Mouse (Mus musculus) layer of hippocampus, adult 18-20 months (tissue): ENCODE measurements around the gene Hcrt. TPM values are rescaled to one million over a fixed set of nuclear protein-coding genes. Genes with fewer than 3 reads are reported as not detected.
A peak's percentile ranks its signal among the peaks of the same experiment; 100 is the strongest.

Source experiments
- DNase-seq, 2 experiments: peaks; one replicate each; pipeline ENCODE4 v3.0.0; 2022; ENCODE audit warnings: low spot score in 2 of 2
- total RNA-seq, 2 experiments: library from RNA; stranded (reverse); gene quantifications; 2 replicates each; pipeline ENCODE4 v1.2.3; 2021

Gene Hcrt
- total RNA-seq, 2 experiments from 2014 or later: not detected

DNA sequence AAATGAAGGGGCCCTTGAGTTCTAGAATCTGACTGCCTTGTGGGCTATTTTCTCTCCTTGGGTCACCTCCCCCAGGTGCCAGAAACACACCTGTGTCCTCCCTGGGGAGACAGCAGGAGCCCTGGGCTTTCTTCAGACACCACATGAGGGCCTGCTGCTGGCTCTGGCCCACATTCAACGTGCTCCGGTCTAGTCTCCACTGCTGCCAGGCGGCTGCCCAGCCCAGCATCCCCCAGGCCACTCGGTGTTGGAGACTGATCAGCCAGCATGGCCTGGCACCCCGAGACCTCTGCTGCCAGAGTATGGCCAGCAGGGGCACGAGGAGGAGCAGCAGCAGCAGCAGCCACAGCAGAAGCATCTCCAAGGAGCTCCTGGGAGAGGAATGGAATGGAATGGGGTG is 7.2 kb upstream of the Hcrt start:
- no peak for DNase-seq

DNA sequence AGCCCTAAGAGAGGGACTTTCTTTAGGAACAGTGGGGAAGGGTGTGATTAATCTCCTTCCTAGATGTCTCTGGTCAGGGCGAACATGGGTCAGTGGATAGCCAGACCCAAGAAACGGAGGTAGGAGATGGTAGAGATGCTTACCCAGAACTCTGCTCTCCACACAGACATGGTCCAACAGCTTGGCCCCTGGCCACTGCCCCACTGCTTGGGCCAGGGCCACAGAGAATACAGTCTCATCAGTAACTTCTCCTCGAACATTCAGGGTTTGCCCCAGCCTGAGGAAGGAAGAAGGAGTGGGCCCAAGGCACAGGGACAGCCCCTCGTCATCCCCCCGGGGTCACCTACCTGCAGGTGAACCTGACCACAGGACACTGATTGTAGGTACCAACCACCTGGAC is 5.1 kb upstream of the Hcrt start:
- DNase-seq: no peak

DNA sequence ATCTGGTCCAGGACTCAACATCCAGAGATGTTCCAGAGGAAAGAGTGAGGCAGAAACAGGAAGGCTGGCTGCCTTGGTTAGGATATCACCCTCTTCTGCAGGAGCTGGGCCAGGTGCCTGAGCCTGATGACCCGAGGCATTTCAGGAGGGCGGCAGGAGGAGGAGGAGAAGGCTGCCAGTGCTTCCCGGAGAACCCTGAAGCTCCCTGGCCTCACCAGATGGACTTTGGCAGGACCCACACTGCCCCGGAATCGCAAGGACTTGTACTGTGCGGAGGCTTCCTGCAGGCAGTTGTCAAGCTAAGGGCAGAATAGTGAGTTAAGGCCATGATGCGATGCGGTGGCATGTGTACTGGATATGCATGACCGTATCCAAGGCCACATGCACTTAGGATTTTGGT is 4.0 kb upstream of the Hcrt start:
- DNase-seq: no peak

DNA sequence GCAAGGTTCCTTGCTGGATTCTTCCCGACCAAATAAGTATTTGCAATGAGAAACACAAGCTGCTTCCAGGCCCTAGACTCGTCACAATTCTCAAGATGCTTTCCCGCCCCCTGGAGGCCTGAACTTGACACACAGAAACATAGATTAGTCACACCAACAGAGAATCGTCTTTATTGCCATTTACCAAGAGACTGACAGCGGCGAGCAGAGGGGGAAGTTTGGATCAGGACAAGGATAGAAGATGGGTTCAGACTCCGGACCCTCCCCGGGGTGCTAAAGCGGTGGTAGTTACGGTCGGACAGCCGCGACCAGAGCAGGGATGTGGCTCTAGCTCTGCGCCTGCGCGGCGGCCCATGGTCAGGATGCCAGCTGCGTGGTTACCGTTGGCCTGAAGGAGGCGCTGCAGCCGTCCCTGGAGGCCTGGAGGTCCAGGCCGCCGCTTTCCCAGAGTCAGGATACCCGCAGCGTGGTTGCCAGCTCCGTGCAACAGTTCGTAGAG is 1.1 kb downstream of the Hcrt start:
- DNase-seq: peak; percentile 81 to 89

DNA sequence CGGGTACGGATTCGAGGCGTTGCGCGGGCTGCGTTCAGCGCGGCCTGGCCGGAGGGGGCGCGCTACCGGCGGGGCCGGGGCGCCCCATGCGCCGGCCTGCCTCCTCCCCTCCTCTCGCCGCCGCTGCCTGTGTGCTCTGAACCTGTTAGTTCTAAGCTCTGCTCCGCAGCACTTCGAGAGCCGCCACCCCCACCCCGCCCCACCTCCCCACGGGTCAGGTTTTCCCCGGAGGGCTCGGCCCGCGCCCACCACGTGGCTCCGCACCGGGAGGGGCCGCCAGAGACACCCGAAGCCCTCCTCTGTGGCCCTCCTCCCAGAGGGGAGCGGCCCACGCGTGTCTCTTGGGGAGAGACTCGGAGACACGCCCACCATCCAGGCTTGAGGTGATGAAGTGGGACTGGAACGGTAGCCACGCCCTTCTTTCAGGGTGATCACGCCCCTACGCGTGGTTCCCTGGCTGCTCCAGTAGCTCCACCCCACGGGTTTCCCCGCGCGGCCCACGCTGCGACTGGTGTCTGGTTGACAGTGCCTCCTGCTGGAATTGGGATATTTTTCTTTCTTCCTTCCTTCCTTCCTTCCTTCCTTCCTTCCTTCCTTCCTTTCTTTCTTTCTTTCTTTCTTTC is 3.0 kb downstream of the Hcrt start, which contains the start of gene Kcnh4:
Gene Kcnh4 (minus strand): TSS at position 332 of the 623 bp plus-strand sequence.
- peak; percentile 89 to 92 for DNase-seq

DNA sequence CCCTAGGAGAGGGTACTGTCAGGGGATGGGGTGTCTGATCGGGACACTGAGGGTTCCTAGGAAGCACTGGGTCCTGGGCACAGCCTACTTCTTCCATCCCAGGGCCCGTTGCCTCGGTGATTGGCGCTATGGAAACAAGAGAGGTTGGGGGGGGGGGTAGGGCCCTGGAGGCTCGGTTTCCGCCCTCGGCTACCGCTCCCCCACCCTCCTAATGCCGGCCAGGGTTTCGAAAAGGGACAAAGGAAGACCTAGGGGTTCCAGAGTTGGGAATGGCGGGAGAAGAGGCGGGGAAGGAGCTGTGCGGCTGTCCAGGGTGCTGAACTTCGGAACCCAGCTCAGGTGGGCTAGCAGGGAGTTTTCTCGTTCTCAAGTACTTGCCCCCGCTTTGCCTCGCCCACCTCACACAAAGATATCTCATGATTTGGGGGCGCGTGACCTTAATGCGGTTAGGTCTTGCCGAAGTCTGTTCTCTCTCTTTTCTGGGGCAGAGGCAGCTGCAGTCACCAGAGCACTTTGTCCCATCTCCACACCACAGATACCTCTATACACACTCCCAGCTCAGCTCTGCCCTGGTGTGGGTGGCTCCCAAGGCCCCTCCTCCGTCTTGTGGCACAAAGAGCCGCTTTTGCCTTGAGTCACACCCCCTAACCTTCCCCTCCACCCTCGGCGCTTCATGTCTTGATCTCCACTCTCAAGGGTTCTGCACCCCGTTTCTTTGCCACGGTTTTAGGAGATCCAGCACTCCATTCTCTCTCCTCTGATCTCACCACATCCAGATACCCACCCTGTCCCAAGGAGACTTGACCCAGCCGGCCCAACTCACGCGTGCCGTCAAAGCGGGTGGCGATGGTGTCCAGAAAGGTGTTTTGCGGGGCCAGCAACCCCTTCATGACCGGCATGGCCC is 3.8 kb downstream of the Hcrt start:
- DNase-seq: peak in 1 of 2 experiments; percentile 29

DNA sequence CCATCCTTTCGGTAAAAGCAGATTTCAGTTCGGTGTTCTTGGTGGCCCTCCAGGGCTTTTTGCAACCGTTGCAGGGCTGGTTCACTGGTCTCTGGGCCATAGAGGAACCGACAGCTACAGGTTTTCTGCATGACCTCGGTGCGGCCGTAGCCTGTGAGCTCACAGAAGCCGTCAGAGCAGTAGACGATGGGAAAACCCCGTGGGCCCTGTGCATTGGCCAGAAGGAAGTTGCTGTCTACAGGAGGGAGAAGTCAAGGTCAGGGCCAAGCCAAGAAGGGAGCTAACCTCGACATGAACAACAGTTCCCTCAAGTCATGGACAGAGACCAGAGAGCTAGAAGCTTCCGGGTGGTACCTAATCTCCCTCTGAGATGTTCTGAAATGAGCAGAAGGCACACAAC is 5.2 kb downstream of the Hcrt start:
- no peak for DNase-seq

DNA sequence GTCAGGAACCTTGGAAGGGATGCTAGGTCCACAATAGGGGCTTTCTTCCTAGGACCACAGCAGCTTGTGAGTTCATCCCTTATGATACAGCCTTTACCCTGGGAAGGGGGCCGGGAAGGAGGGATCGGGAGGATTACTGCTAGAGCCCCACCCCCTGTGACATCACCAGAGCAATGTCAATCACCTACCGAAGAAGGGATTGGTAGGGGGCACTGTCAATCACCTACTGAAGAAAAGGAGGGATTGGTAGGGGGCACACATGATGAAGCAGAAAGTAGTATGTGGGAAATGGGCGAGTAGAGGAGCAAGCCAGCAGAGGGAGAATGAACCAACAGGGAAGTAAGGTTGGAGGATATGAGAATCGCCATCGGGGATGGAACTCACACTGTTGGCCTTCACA is 6.3 kb downstream of the Hcrt start:
- DNase-seq: no peak

DNA sequence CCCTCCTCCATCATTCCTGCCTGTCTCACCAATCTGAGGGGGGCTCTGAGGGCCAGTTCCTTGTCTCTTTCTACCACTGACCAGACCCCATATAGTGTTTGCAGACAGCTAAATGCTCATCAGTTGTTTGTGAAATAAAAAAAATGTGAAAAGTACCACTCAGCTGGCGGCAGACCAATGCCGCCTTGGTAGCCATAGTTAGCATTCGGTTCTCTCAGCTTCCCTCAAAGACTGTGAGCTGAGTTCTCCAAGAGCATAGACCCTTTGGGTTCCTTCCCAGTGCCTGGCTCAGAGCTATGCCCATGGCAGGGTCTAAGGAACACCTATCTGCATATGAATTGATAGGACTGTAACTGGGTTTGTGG is 8.1 kb downstream of the Hcrt start:
- no peak for DNase-seq

DNA sequence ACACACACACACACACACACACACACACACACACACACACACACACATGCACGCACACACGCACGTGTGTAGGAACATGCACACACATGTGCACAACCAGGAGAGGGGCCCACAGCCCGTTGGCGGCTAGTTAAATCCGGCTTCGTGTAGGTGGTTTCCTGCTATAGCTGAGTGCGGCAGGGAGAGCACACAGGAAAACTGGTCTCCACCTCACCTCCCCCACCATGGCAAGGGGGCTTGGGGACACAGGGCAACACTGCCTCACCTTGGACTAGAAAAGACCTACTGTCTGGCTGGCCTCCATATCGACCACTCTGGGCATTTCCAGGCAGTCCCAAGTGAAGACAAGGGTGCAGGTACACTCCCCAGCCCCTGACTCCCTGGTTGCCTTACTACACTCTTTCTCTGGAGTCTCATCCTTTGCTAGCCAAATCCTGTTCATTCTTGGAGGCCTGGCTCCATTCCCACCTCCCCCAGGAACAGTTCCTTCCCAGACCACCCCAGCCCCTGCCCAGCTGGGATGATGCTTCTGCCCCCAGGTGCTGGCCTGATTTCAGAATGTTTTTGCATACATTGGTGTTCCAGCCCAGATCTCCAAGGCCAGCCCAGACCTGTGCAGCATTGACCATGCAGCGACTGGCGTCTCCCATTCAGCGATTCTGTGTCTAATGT is 8.6 kb downstream of the Hcrt start:
- DNase-seq: peak in 1 of 2 experiments; percentile 47

DNA sequence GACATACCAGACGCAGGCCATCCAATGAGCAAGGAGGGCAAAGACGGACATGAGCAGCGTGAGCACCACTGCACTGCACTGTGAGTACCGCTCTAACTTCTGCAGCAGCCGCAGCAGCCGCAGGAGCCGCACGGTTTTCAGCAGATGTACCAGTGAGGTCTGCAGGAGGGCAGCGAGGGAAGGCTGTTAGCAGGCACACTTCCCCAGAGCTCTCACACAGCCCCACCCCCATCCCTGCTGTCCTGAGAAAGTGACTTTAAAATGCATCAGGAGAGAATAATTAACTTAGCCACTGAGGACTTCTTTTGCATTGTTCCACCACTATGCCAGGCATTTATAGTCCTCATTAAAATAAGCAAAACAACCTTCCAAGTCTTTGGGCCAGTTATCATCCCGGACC is 10.4 kb downstream of the Hcrt start:
- no peak for DNase-seq

DNA sequence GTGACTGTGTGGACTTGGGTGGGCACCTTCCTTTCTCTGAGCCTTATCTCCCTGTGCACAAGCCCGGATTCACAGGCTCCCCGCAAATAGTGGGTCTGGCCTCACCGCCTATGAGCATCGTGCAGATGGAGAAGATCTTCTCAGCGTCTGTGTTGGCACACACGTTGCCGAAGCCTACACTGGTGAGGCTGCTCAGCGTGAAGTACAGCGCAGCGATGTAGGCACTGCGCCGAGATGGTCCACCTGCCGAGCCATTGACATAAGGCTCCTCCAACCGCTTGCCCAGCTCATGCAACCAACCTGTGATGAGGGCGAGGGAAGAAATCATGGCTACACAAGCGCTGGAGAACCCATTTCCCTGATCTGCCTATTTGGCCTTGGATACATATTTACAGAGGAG is 12.6 kb downstream of the Hcrt start:
- peak in 1 of 2 experiments; percentile 61 for DNase-seq

DNA sequence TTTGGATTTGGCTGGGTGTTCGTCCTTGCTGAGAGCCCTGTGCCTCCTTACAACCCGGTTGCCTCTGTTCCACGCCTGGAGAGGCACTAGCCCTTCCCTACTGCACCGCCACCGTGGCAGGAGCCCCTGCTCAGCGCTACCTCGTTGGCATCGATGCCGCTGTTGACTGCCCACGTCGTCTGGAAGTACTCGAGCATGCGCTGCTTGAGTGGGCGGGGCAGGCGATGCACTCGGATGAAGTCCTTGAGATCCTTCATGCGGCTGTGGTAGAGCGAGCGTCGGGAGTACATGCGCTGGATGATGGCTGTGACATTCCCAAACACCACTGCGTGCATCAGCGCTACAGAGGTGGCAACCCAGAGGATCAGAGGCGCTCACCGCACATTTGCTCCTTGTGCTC is 13.3 kb downstream of the Hcrt start:
- DNase-seq: peak in 1 of 2 experiments; percentile 27

DNA sequence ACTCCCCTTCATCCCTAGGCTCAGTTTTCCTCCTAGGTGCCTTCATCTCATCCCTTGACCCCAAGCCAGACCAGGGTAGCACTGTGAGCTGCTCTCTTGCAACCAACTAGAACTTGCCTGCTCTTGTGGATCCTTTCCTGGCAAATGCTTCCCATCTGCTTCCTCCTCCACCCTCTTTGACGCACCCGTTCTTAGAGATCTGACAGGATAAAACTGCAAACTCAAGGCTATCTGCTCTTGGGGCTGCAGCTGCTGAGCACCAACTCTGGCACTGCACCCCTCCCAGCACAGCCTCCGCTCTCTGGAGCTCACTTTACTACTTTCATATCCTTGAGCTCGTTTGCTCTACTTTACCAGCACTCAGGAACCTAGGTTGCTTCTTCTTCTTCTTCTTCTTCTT is 14.1 kb downstream of the Hcrt start:
- peak in 1 of 2 experiments; percentile 37 for DNase-seq

DNA sequence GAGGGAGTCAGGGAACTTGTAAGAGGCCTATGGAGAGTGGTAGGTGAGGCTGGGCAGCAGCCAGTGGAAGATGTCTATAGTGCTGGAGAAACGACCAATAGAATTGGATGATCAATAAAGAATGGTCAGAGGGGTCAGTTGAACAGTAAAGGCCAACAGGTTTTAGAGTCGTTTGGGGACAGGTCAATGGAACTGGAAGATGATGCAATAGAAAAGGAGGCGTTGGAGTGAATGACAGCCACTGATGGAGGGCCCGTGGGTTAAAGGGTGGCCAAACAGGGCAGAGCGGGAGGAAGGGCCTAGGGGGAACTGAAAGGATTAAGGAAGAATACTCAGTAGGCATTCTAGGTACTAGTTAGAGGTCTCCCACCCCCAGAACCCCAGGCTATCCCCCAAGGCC is 15.6 kb downstream of the Hcrt start:
- no peak for DNase-seq

DNA sequence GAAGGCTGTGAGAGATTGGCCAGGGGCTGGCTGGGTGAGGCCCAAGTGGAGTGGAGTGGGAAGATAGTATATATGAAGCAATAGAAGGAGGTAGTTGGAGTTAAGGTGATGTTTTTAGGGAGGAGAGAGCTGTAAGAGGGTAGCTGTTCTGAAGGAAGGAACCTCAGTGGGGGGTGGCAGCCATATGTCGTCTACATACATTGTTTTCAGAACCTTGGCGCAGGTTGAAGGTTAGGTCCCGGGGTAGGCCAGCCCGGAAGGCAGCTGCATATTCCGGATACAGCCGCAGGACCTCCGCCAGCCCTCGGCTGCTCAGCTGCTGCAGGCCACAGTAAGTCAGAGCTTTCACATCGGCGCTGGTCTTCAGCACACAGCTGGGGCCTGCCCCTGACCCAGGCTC is 16.2 kb downstream of the Hcrt start:
- DNase-seq: no peak

DNA sequence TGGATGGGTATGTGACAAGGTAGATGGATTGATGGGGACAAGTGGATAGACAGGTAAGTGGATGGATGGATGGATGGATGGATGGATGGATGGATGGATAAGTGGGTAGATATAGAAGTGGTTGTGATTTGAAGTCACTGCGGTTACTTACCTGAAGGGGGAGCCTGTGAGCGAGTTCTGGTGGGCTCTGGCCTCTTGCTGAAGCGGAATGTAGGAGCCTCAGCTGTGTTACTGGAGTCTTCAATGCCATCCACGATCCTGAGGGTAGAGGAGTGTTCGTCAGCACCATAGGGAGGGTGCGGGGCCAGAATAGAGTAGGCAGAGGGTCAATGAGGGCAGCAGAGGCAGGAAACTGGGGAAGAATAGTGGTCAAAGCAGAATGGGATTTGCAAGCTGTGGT is 17.6 kb downstream of the Hcrt start:
- peak in 1 of 2 experiments; percentile 67 for DNase-seq

DNA sequence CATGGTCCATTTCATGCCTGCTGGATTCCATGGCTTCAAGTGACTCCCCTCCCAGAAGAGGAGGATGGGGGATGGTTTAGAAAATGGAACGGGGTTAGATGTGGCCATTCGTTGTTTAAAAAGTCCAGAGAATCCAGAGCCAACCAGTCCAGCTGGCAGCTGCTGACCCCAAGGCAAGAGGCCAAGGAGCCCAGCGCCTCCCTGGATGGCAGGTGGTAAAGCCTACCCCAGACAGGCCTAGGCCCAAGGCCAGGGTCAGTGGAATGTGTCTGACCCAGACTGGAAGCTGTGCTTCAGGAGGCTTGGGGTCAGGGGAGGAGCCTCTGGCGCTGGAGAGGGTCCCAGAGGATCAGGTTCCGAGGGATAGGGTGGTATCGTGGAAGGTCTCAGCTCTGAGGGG is 21.4 kb downstream of the Hcrt start:
- DNase-seq: no peak

DNA sequence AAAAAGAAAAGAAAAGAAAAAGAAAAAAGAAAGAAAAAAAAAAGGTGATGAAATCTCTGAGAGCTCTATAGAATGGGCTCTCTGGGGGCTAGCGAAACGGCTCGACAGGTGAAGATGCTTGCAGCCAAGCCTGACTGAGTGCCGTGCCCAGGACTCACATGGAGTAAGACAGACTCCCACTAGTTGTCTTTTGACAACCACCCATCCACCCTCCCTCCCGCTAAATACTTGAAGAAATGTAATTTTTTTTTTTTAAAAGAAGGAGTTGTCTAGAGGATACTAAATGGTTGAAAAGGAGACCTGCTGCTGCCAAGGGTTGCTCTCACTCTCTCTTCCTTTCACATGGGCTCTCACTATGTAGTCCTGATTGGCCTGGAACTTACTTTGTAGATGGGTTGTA is 24.0 kb downstream of the Hcrt start:
- DNase-seq: no peak

DNA sequence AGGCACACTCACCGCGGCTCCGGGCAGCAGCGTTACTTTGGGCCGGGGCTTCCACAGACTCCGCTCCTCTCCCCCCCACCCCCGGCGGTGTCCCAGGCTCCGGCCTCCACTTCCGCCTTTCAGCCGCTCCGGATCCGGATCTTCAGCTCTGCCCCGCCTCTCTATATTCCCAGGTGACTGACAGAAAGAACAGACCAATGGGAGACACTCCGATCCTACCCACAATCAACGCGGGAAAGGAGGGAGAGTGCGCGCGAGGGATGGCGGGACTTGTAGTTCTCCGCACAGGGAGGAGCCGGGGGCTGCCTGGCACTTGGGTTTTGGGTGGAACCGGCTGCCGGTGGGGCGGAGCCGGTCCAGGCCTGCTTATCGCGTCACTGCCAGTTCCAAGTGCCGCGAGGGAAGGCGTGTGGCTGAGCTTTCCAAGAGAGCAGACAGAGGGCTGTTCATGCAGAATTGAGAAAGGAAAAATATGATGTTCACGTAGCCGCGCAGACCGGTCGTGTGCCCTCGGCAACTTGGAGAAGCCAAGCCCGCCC is 24.6 kb downstream of the Hcrt start, which contains the start of gene Rab5c:
Gene Rab5c (minus strand): TSS at position 150 of the 539 bp plus-strand sequence.
- peak; percentile 99 for DNase-seq

DNA sequence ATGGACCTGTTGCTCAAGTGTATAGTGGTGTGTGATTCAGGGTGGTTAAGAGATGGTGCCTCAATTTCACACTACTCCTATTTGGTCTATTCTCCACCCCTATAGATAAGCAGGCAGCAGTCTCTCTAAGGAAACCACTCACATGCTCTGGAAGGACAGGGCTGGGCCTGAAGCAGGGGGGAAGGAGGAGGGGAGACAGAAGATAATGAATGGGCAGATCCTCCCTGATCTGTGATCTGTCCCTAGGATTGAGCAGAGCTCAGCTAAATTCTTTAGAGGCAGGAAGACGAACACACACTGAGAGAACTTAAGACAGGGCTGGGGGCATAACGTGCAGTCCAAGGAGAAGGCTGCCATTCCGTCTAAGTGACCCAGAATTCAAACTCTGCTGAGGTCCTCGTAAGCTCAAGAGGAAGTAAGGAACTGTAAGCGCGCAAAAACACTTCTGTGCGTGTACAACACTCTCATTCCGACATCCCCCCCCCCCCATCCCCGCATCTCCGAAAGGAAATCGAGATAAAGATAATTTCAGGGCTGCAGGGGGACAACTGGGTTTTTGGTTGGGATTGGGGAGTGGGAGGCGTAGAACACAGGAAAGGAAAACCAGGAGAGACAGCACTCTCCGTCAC is 25.5 kb downstream of the Hcrt start:
- DNase-seq: no peak
